Mouse (Mus musculus): ENCODE measurements around the gene Arhgap32. TPM values are rescaled to one million over a fixed set of nuclear protein-coding genes. Genes with fewer than 3 reads are reported as not detected.
"Not testable (repeated sequence)": the region's sequence is repeated elsewhere in the genome, so short reads cannot be mapped to it uniquely, and the experiment has no call there.

Arhgap32 gene
- total RNA-seq, 4 experiments from 2014 or later = 403 to 500 (median 438) TPM

DNA sequence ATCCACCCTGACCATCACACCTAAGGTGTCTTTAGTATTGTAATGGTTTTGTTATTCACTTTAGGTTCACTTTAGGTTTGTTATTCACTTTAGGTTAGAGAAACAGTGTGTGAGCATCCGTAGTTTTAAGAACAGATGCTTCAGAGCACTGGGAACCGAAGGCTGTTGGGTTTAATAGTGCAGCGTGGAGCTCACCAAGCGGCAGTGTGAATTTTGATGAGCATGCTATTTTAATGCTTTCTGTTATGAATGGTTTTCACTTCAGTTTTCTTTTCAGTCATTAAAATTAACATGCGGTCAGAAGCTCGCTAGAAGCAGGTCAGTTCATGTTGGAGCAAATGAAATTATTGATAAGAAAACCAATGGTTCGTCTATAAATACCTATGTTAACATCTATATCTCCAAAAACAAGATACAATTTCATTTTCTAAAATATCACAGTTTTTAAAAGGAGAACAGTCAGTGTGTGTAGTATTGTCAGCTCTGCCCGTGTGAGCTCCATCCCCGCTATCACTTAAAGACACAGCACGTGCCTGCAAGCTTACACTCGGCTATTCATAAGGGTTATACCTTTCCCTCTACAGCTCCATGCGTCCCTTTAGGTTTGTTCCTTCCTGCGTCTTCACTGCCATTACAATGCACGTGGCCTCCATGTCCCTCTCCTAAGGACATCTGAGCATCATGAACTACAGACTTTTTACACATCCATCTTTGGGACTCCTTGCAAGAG lies 21.9 kb downstream of the Arhgap32 start:
- no peak for DNase-seq (ENCODE audit: low spot score in 2 of 2)

DNA sequence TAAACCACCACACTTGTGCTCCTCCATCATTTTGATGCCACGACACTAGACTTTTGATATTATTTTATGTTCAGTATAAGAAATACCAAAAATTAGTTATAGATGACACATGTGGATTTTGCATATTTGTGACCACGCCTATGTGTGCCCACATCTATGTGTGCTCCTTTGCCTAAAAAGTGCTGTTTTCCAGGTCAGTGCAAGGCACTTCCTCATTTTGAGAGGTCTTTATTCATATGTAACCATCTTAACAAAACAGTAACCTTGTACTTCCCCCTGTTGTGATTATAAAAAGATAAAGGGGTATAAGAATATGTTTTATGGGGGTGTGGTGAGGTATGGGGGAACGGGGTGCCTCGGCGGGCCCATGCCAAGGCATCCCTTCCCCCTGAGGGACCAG lies 22.7 kb downstream of the Arhgap32 start:
- DNase-seq (ENCODE audit: low spot score in 2 of 2) = no peak

DNA sequence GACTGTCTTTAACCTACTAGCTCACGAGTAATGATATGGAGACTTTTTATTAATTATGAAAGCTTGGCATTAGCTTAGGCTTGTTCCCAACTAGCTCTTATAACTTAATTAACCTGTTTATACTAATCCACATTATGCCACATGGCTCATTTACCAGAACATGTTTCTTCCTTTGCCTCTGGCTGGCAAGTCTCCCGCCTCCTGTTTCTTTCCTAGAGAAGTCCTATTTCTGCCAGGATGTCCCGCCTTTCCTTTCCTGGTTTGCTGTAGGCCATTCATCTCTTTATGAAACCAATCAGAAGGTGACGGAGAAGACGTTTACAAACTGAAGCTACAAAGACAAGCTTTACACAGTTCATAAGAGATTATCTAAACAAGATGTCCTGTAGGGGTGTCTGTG lies 23.7 kb downstream of the Arhgap32 start:
- DNase-seq (ENCODE audit: low spot score in 2 of 2) = no peak

DNA sequence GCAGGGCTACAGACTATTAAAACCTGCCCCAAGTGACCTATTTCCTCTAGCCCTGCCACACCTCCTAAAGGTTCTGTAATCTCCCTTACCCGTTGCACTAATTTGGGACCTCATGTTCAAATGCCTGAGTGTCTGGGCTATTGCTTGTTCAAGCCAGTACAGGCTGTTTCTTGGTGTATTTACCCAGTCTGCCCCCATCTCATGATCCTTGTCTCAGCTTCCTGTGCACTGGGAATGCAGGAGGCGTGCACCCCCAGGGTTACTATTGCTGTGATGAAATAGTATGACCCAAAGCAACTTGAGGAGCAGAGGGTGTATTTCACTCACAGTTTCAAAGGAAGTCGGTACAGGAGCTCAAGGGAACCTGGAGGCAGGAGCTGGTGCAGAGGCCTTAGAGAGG lies 26.9 kb downstream of the Arhgap32 start:
- no peak for DNase-seq (ENCODE audit: low spot score in 2 of 2)

DNA sequence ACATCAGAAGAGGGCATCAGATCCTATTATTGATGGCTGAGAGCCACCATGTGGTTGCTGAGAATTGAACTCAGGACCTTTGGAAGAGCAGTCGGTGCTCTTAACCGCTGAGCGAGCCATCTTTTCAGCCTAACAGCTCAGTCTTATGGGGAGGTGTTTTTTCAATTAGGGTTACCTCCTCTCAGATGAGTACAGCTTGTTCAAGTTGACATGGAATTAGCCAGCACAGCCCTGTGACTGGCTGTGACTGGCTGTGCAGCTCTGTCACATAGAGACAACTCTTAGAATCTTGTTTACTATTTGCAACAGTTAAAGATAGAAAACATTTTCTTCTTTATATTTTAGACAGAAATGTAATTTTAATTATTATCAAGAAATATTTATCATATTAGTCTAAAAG lies 27.5 kb downstream of the Arhgap32 start:
- no peak for DNase-seq (ENCODE audit: low spot score in 2 of 2)

DNA sequence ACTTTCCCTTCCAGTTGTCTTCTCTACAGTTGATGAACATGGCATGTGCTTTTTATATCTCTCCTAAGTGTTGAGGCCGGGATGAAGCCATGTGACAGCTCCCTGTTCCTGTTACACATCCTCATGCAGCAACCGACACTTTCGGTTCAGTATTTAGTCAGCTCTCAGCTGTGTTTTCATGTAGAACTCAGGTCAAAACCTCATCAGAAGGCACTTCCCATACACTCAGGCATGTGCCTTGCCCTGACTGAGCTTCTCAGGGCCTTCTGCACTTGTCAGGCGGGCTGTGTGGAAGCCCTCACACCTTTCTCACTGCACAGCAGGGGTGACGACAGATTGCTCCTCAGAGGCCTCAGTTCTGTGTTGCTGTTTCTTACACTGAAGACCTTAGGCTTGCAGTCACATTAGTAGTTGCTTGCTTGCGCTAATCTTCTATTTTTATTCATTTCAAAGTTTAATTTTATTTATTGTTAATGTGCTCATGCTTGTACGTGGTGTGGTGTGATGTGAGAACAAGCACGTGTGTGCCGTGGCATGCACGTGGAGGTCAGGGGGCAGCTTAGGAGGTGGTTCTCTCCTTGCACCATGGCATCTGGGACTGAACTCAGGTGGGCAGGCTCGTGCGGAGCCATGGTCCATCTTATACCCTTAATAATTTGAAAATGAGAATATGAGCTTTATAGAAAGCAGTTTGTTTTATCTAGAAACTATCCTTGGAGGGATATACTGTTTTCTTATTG lies 30.5 kb downstream of the Arhgap32 start:
- DNase-seq (ENCODE audit: low spot score in 2 of 2) = no peak

DNA sequence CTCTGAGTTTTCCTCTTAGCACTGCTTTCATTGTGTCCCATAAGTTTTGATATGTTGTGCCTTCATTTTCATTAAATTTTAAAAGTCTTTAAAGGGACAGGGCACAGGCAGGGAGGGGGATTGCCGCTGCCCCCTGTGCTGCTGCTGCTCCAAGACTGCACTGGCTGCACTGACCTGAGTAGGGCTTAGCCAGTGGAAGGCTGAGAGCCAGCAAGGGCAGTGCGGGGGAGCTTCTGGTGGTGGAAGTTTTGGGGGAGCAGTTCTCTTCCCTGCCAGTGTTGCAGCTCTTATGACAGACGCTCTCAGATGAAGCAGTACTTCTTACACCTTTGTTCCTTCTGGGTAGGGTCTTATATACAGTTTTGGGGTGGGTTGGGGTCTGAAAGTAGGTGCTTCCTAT lies 33.3 kb downstream of the Arhgap32 start:
- DNase-seq (ENCODE audit: low spot score in 2 of 2) = no peak

DNA sequence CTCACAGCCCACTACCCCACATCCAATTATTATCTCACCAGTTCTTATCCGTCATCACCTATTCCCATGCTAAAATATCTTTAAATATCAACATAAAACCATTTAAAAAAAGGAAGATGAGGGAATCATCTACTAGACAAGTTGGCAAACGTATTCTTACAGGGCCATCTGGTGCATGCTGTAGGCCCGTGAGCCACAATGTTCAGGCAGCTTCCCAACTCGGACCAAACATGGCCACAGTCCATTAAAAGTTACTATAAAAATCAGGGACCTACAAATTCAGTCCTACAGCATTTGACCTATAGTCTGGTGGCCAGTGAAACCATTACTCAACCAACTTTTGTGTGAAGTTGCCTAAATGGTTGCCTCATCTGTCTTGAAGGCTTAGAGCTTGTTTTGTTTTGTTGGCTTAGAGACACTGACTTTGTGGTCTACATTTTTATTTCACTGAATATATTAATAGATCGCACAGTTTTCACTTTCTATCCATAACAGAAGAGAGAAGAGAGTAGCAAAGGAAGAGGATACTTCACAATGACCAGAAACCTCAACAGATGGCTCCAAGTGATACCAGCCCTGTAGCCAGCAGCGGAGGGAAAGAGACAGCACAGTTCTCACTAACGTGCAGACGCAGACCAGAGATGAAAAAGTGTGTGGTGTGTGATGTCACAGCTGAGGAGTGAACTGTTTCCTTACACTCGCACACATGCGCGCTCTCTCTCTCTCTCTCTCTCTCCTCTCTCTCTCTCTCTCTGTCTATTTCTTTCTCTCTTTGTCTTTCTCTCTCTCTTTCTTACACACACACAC lies 34.1 kb downstream of the Arhgap32 start:
- DNase-seq (ENCODE audit: low spot score in 2 of 2) = no peak

DNA sequence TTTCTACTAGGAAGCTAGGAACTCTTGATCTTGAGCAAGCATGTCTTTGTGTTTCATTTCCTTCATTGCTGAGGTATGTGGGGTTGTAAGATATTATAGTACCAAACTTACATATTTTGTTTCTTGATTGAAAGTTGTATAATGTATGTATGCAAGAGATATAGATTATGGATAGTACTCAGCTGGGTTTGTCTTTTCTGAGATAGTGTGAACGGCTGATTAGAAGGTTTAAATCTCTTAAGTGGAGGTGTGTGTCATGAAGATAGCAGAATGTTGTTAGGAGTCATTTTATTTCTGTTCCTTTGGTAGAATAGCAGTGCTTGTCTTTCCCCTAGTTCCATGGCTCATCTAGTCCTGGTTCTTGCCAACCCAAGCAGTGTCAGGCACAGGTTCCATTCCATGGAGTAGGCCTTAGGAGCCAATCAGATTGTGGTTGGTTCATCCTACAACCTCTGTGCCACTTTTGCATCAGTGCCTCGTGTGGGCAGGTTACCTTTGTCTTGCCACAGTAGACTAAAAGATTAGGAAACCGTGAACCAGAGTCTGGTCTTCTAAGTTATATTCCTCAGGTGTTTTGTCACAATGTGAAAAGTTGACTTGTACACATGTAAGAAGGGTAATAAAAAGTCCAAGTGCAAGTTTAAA lies 38.9 kb downstream of the Arhgap32 start:
- DNase-seq (ENCODE audit: low spot score in 2 of 2) = no peak

DNA sequence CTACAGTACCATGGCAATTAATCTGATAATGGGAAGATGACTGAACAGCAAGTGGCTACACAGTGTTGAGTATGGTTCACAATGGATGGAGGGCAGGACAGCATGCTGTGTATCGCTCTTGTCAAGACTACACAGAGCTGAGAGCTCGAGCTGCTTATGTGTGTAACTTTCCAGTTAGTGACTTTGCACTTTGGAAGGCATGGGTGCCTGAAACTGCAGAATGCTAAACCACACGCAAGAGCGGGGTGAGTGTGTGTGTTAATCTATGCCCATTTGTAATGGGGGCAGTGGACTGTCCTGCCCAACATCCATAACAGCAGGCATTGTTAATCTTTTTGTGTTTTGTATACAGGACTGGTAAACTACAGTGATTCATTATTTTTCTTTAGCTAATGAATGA lies 40.8 kb downstream of the Arhgap32 start:
- DNase-seq (ENCODE audit: low spot score in 2 of 2) = no peak

DNA sequence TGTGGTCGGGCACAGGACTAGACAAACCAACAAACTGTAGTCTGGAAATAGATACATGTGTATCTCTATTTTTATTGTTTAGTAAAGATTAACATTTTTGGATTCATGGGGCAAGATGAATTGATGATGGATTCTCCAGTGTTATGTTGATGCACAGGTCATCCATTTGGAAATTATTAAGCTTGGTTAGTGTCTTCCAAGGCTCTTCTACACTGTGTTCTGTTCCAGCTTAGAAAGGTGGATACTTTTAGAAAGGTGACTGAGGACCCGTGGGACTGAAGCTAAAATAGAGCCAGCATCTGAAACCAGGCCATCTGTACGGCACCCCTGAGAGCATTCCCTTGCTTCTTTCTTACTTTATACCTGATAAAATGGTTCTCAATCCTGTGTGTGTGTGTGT lies 41.3 kb downstream of the Arhgap32 start:
- no peak for DNase-seq (ENCODE audit: low spot score in 2 of 2)

DNA sequence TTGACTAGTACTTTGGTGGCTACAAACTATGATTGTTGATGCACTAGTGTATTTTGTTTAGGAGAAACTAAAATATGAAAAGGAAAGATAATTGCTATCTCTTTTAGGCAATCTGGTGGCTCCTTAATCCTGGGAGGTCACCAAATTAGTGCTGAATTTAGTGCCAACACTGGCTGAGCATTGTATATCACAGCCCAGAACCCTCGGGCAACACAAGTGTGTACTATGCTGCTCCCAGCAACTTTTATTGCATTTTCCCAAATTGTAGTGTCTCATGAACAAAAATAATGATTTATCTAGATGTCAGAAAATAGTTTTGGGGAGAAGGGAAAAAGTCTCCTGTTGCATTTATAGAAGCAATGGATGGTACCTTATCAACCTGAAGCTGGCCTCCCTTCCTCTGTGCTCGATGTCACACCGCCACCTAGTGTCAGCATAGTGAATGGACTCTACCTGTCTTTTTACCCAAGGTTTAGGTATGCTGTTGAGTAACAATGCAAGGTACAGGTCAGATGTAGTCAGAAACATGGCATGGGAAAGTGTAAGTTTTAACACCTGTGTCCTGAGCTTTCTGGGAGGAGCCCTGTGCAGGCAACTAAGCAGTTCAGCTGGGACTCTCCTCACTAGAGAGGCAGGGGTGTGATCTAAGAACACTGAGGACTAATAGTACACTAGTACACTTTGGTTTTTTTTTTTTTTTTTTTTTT lies 43.1 kb downstream of the Arhgap32 start:
- DNase-seq (ENCODE audit: low spot score in 2 of 2) = peak in 1 of 2 experiments; percentile 44

DNA sequence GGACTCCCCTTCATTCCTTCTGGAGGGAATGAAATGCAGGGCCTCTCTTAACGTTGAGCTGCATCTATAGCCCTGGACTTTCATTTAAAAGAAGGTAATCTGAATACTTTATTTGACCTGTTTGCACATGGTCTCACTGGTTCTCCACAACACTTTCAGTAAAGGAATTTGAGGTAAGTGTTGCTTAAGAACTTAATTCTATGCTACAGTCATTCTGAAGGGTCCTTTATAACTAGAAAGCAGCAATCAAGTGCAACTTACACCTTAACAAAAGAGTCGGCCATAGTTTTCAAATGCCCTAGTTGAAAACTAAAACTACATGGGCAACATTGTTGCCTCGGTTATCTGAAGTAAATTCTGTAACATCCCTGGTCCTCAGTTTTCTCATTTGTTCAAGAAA lies 43.8 kb downstream of the Arhgap32 start:
- no peak for DNase-seq (ENCODE audit: low spot score in 2 of 2)

DNA sequence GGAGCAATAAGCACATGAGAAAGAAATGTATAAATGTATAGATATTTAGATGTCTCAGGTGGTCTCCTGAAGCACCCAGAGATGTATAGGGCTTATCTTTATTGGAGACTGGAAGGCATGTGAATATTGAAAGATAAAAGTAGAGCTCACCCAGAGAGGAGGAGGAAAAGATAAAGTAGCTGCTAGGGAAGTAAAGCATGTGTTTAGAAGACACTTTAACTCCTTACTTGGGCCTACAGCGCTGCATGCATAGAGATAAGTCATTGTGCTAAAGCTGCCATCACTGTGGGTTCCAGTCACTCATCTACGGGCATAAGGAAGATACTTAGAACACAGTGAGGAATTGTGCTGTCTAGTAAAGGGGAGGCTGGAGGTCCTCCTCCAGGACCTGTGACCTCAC lies 46.9 kb downstream of the Arhgap32 start:
- DNase-seq (ENCODE audit: low spot score in 2 of 2) = no peak

DNA sequence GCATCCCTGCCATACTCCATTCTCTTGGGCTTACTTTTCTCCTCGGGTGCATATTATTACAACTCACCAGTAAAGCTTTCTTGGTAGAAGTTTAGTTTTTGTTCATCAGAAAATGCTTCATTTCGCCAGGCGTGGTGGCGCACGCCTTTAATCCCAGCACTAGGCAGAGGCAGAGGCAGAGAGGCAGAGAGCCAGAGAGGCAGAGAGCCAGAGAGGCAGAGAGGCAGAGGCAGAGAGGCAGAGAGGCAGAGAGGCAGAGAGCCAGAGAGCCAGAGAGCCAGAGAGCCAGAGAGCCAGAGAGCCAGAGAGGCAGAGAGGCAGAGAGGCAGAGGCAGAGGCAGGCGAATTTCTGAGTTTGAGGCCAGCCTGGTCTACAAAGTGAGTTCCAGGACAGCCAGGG lies 47.9 kb downstream of the Arhgap32 start:
- not testable (repeated sequence) for DNase-seq (ENCODE audit: low spot score in 2 of 2)

DNA sequence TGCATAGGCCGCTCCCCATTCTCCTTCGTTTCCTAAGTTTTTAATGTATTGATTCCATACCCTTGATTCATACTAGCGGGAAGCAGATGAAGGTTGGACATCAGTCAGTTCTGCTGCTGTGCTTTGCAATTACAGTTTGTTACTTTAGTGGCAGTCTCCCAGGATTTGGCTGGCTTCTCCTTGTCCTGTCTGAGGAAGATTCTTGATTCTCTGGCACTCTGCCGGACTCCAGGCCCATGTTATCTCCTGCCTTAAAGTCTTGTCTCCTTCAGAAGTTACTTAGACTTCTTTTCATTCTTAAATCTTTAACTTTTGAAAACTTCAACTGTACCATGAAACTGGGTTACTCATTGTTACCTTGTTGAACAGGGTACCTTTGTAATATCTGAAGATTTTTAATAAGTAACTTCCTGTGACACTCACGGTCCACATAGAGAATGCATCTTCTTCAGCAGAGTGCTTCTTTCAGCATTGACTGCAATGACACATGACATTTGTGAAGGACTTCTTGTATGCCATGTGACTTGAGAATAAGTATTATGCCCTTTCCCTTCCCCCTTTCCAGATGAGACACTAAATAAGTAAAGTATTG lies 52.7 kb downstream of the Arhgap32 start:
- DNase-seq (ENCODE audit: low spot score in 2 of 2) = no peak

DNA sequence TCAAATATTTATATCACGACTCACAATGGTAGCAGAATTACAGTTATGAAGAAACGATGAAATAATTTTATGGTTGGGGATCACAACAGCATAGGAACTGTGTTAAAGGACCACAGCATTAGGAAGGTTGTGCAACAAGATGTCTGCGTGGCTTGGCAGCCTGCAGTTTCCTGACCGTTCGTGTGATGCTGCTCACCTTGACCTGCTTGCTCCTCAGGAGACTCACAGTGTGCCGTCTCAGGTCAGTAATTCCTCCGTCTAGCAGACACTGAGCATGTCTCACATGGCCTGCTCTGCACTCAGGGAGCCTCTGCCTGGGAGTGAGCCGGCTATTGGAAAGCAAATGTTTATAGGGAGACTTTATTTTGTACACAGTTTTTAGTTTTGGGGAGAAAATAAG lies 54.8 kb downstream of the Arhgap32 start:
- no peak for DNase-seq (ENCODE audit: low spot score in 2 of 2)

DNA sequence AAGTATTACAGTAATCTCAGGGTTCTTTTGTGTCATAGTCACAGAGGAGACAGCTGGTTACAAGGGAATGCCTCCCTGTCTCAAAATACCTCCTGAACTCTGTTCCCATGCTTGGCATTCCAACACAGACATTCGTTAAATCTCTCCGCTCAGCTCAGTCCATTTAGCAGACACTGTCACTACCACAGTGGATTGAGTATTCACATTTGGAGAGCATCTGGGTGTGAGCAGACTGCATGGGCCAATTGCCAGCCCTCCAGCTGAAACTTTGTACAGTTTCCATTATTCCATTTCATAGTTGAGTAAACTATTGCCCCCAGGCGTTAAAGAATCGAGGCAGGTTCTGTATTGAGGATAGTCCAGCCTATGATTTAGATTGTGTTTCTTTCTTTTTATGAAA lies 60.7 kb downstream of the Arhgap32 start:
- DNase-seq (ENCODE audit: low spot score in 2 of 2) = no peak

DNA sequence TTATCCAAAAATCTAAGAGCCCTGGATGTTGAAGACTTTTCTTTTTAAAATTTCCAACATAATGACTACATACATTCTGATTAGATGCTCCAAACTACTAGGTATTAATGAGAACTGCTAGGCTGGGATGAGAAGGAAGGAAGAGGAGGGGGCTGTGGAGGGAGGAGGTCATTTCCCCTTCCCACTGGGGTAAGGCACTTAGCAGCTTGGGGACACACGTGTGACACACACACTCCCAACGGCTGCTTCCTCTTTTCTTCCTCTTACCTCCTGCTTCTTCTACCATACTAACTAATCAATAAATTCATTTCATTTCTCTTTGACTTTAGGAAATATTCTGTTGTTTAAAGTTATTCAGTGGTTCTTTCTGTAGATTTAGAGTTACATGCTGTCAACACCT lies 65.2 kb downstream of the Arhgap32 start:
- DNase-seq (ENCODE audit: low spot score in 2 of 2) = no peak

DNA sequence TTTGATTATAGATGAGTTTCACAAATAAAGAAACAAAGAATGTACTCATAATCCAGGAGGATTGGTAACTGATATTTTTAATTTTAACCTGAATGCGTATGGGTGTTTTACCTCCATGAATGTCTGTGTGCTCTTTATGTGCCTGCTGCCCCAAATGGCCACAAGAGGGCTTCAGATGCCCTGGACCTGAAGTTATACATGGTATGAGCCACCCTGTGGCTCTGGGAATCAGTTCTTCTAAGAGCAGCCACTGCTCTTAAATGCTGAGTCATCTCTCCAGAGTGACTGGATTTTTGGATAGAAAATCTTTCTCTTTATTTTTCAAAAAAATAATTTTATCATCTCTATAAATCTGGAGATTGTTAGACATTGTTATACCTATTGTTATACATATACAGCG lies 70.6 kb downstream of the Arhgap32 start:
- no peak for DNase-seq (ENCODE audit: low spot score in 2 of 2)
